Mouse (Mus musculus): ENCODE results near the gene Csmd2. TPM values are rescaled to one million over a fixed set of nuclear protein-coding genes. Genes with fewer than 3 reads are reported as not detected.
"Not testable (repeated sequence)": the region's sequence is repeated elsewhere in the genome, so short reads cannot be mapped to it uniquely, and the experiment has no call there.

Csmd2 gene
- polyA plus RNA-seq, 1 experiment from 2014 or later = 0.09 TPM

GRCm38 (mm10) chr4:128028294-128028693 lies 40.6 kb downstream of the Csmd2 start:
- H3K27me3 ChIP-seq (ENCODE audit: control insufficient read depth, insufficient read depth, low read depth, low read length) = no peaks in the 10 kb centered on the region
- ATAC-seq (ENCODE audit: low read depth) = no peak
- no peaks in the 10 kb centered on the region for H3K4me1 ChIP-seq (replicated peaks; ENCODE audit: control insufficient read depth, insufficient read depth, low read length)
- no peak overlapping the region for H3K9ac ChIP-seq (ENCODE audit: low read length)
- H3K4me2 ChIP-seq (ENCODE audit: low read depth, low read length) = no peak overlapping the region
- no peaks in the 10 kb centered on the region for H3K9me3 ChIP-seq (ENCODE audit: control insufficient read depth, low read length)
- no peak overlapping the region for H3K4me3 ChIP-seq (ENCODE audit: low read length)
- 87% methylated on average over 1 of the region's 1 CpGs for WGBS
- H3K27ac ChIP-seq (ENCODE audit: low read length) = no peak overlapping the region
- H3K36me3 ChIP-seq (ENCODE audit: control insufficient read depth, insufficient read depth, low read length) = no peaks in the 10 kb centered on the region

- no peak for ATAC-seq (ENCODE audit: low read depth)
- H3K27me3 ChIP-seq (ENCODE audit: control insufficient read depth, insufficient read depth, low read depth, low read length) = no peaks in the 10 kb centered on the region
- no peaks in the 10 kb centered on the region for H3K9me3 ChIP-seq (ENCODE audit: control insufficient read depth, low read length)
- no peak overlapping the region for H3K27ac ChIP-seq (ENCODE audit: low read length)
- H3K4me2 ChIP-seq (ENCODE audit: low read depth, low read length) = no peak overlapping the region
- no peak overlapping the region for H3K4me3 ChIP-seq (ENCODE audit: low read length)
- H3K9ac ChIP-seq (ENCODE audit: low read length) = no peak overlapping the region
- H3K4me1 ChIP-seq (replicated peaks; ENCODE audit: control insufficient read depth, insufficient read depth, low read length) = no peaks in the 10 kb centered on the region
- WGBS = 71% methylated on average over 4 of the region's 4 CpGs
- no peaks in the 10 kb centered on the region for H3K36me3 ChIP-seq (ENCODE audit: control insufficient read depth, insufficient read depth, low read length)
Measured at GRCm38 (mm10) chr4:128041901-128042300, 54.2 kb downstream of the Csmd2 start.

GRCm38 (mm10) chr4:128042626-128043025 lies 55.0 kb downstream of the Csmd2 start:
- no peak overlapping the region for H3K9ac ChIP-seq (ENCODE audit: low read length)
- no peak overlapping the region for H3K4me3 ChIP-seq (ENCODE audit: low read length)
- WGBS = 20% methylated on average over 5 of the region's 5 CpGs
- no peaks in the 10 kb centered on the region for H3K9me3 ChIP-seq (ENCODE audit: control insufficient read depth, low read length)
- H3K27me3 ChIP-seq (ENCODE audit: control insufficient read depth, insufficient read depth, low read depth, low read length) = no peaks in the 10 kb centered on the region
- no peaks in the 10 kb centered on the region for H3K36me3 ChIP-seq (ENCODE audit: control insufficient read depth, insufficient read depth, low read length)
- H3K27ac ChIP-seq (ENCODE audit: low read length) = no peak overlapping the region
- H3K4me1 ChIP-seq (replicated peaks; ENCODE audit: control insufficient read depth, insufficient read depth, low read length) = no peaks in the 10 kb centered on the region
- no peak for ATAC-seq (ENCODE audit: low read depth)
- H3K4me2 ChIP-seq (ENCODE audit: low read depth, low read length) = no peak overlapping the region

GRCm38 (mm10) chr4:128048716-128049115 lies 61.1 kb downstream of the Csmd2 start:
- Histone ChIP-seq H3K36me3 (ENCODE audit: control insufficient read depth, insufficient read depth, low read length) (no peaks in the 10 kb centered on the region), H3K9ac (ENCODE audit: low read length) (no peak overlapping the region), H3K4me3 (ENCODE audit: low read length) (no peak overlapping the region), H3K27me3 (ENCODE audit: control insufficient read depth, insufficient read depth, low read depth, low read length) (no peaks in the 10 kb centered on the region), H3K4me1 (replicated peaks; ENCODE audit: control insufficient read depth, insufficient read depth, low read length) (no peaks in the 10 kb centered on the region), H3K27ac (ENCODE audit: low read length) (no peak overlapping the region), H3K9me3 (ENCODE audit: control insufficient read depth, low read length) (no peaks in the 10 kb centered on the region), H3K4me2 (ENCODE audit: low read depth, low read length) (no peak overlapping the region)
- 81% methylated on average over 1 of the region's 1 CpGs for WGBS
- ATAC-seq (ENCODE audit: low read depth) = no peak

- no peaks in the 10 kb centered on the region for H3K4me1 ChIP-seq (replicated peaks; ENCODE audit: control insufficient read depth, insufficient read depth, low read length)
- no peak overlapping the region for H3K4me2 ChIP-seq (ENCODE audit: low read depth, low read length)
- no peaks in the 10 kb centered on the region for H3K36me3 ChIP-seq (ENCODE audit: control insufficient read depth, insufficient read depth, low read length)
- H3K9me3 ChIP-seq (ENCODE audit: control insufficient read depth, low read length) = no peaks in the 10 kb centered on the region
- ATAC-seq (ENCODE audit: low read depth) = no peak
- no peaks in the 10 kb centered on the region for H3K27me3 ChIP-seq (ENCODE audit: control insufficient read depth, insufficient read depth, low read depth, low read length)
- no peak overlapping the region for H3K4me3 ChIP-seq (ENCODE audit: low read length)
- H3K27ac ChIP-seq (ENCODE audit: low read length) = no peak overlapping the region
- WGBS = 63% methylated on average over 8 of the region's 8 CpGs
- H3K9ac ChIP-seq (ENCODE audit: low read length) = no peak overlapping the region
Measured at GRCm38 (mm10) chr4:128052701-128053100, 65.0 kb downstream of the Csmd2 start.

- H3K27ac ChIP-seq (ENCODE audit: low read length); H3K27me3 ChIP-seq (ENCODE audit: control insufficient read depth, insufficient read depth, low read depth, low read length); H3K4me1 ChIP-seq (replicated peaks; ENCODE audit: control insufficient read depth, insufficient read depth, low read length); H3K4me2 ChIP-seq (ENCODE audit: low read depth, low read length); H3K4me3 ChIP-seq (ENCODE audit: low read length); H3K9ac ChIP-seq (ENCODE audit: low read length); H3K9me3 ChIP-seq (ENCODE audit: control insufficient read depth, low read length); ATAC-seq (ENCODE audit: low read depth); H3K36me3 ChIP-seq (ENCODE audit: control insufficient read depth, insufficient read depth, low read length): not testable (repeated sequence)
- WGBS = 77% methylated on average over 2 of the region's 2 CpGs
Measured at GRCm38 (mm10) chr4:128061274-128061673, 73.6 kb downstream of the Csmd2 start.

GRCm38 (mm10) chr4:128067189-128067588 lies 79.5 kb downstream of the Csmd2 start:
- Histone ChIP-seq H3K9me3 (ENCODE audit: control insufficient read depth, low read length) (no peaks in the 10 kb centered on the region), H3K4me3 (ENCODE audit: low read length) (no peak overlapping the region), H3K27me3 (ENCODE audit: control insufficient read depth, insufficient read depth, low read depth, low read length) (no peaks in the 10 kb centered on the region), H3K36me3 (ENCODE audit: control insufficient read depth, insufficient read depth, low read length) (no peaks in the 10 kb centered on the region), H3K4me2 (ENCODE audit: low read depth, low read length) (no peak overlapping the region), H3K4me1 (replicated peaks; ENCODE audit: control insufficient read depth, insufficient read depth, low read length) (no peaks in the 10 kb centered on the region), H3K9ac (ENCODE audit: low read length) (no peak overlapping the region), H3K27ac (ENCODE audit: low read length) (no peak overlapping the region)
- 73% methylated on average over 9 of the region's 9 CpGs for WGBS
- no peak for ATAC-seq (ENCODE audit: low read depth)

DNA sequence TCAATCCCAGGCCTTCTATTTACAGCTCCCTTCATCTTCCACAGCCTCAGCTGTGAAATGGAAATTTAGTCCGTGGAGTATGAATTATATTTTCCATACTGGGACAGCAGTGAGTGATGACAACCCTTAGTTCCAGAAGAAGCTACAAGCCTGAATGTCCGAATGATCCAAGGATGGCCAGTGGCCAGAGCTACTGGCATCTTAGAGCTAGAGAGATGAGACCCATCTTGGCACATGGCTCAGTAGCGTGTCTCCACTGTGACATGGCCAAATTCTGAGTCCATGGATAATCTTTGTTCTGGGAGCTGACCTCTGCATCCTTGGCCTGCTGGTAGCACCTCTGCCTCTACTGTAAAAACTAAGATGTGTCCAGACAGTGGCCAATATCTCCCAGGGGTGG lies 96.8 kb downstream of the Csmd2 start:
- H3K27me3 ChIP-seq (ENCODE audit: control insufficient read depth, insufficient read depth, low read depth, low read length) = no peaks in the 10 kb centered on the region
- no peaks in the 10 kb centered on the region for H3K4me1 ChIP-seq (replicated peaks; ENCODE audit: control insufficient read depth, insufficient read depth, low read length)
- no peak overlapping the region for H3K27ac ChIP-seq (ENCODE audit: low read length)
- H3K9me3 ChIP-seq (ENCODE audit: control insufficient read depth, low read length) = no peaks in the 10 kb centered on the region
- no peak overlapping the region for H3K4me2 ChIP-seq (ENCODE audit: low read depth, low read length)
- H3K36me3 ChIP-seq (ENCODE audit: control insufficient read depth, insufficient read depth, low read length) = no peaks in the 10 kb centered on the region
- ATAC-seq (ENCODE audit: low read depth) = no peak
- H3K9ac ChIP-seq (ENCODE audit: low read length) = no peak overlapping the region
- H3K4me3 ChIP-seq (ENCODE audit: low read length) = no peak overlapping the region
- 81% methylated on average over 3 of the region's 3 CpGs for WGBS

DNA sequence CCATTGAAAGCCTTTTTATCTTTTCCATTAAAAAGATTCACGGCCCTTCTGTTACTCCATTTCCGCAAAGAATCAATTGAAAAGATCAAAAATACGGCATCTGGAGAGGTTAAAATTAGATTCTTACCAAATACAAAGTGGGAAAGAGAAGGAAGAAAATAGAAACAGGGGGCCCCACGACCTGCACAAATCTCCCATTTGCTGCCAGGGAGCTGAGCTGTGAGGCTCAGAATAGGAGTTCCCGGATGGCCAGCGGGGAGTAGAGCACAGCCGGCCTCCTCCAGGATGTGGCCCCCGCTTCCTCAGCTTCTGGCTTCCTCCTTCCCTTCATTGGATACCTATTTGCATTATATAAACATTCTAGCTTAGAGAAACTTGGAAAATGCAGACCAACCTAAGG lies 97.4 kb downstream of the Csmd2 start:
- no peak overlapping the region for H3K4me2 ChIP-seq (ENCODE audit: low read depth, low read length)
- ATAC-seq (ENCODE audit: low read depth) = no peak
- no peaks in the 10 kb centered on the region for H3K27me3 ChIP-seq (ENCODE audit: control insufficient read depth, insufficient read depth, low read depth, low read length)
- no peaks in the 10 kb centered on the region for H3K36me3 ChIP-seq (ENCODE audit: control insufficient read depth, insufficient read depth, low read length)
- no peak overlapping the region for H3K9ac ChIP-seq (ENCODE audit: low read length)
- H3K4me1 ChIP-seq (replicated peaks; ENCODE audit: control insufficient read depth, insufficient read depth, low read length) = no peaks in the 10 kb centered on the region
- H3K27ac ChIP-seq (ENCODE audit: low read length) = no peak overlapping the region
- no peak overlapping the region for H3K4me3 ChIP-seq (ENCODE audit: low read length)
- whole genome bisulfite sequencing = 71% methylated on average over 8 of the region's 8 CpGs
- no peaks in the 10 kb centered on the region for H3K9me3 ChIP-seq (ENCODE audit: control insufficient read depth, low read length)

GRCm38 (mm10) chr4:128087147-128087606 lies 99.5 kb downstream of the Csmd2 start:
- Histone ChIP-seq H3K4me1 (replicated peaks; ENCODE audit: control insufficient read depth, insufficient read depth, low read length) (no peaks in the 10 kb centered on the region), H3K27me3 (ENCODE audit: control insufficient read depth, insufficient read depth, low read depth, low read length) (no peaks in the 10 kb centered on the region), H3K4me2 (ENCODE audit: low read depth, low read length) (no peak overlapping the region), H3K9me3 (ENCODE audit: control insufficient read depth, low read length) (no peaks in the 10 kb centered on the region), H3K27ac (ENCODE audit: low read length) (no peak overlapping the region), H3K4me3 (ENCODE audit: low read length) (no peak overlapping the region), H3K9ac (ENCODE audit: low read length) (no peak overlapping the region), H3K36me3 (ENCODE audit: control insufficient read depth, insufficient read depth, low read length) (no peaks in the 10 kb centered on the region)
- 77% methylated on average over 5 of the region's 5 CpGs for WGBS
- no peak for ATAC-seq (ENCODE audit: low read depth)

All from lung, embryonic 16.5 days (tissue).